Mouse (Mus musculus) testis, adult 2 months (tissue): Measurements from ENCODE around the gene Dgkg. TPM values are rescaled to one million over a fixed set of nuclear protein-coding genes. Genes with fewer than 3 reads are reported as not detected.

Experiments used
- H3K27ac ChIP-seq: fragments of 200-500 bp; 2 replicates; pipeline ENCODE4 v1.5.1; 2012; ENCODE audit warnings: low read depth, low read length; ENCODE audit not compliant: control insufficient read depth, insufficient read depth
- H3K27me3 ChIP-seq: fragments of 200-500 bp; 2 replicates; pipeline ENCODE4 v1.6.1; 2012; ENCODE audit warnings: mild to moderate bottlenecking, low read length, moderate library complexity; ENCODE audit not compliant: control insufficient read depth, insufficient read depth
- H3K36me3 ChIP-seq: fragments of 200-500 bp; 2 replicates; pipeline ENCODE4 v1.6.1; 2012; ENCODE audit warnings: mild to moderate bottlenecking, low read length; ENCODE audit not compliant: control insufficient read depth, insufficient read depth
- H3K4me1 ChIP-seq: fragments of 200-500 bp; 2 replicates; pipeline ENCODE4 v1.6.1; 2012; ENCODE audit warnings: low read length; ENCODE audit not compliant: control insufficient read depth, insufficient read depth
- H3K4me3 ChIP-seq: fragments of 200-500 bp; 2 replicates; pipeline ENCODE4 v1.5.1; 2012; ENCODE audit warnings: low read depth, mild to moderate bottlenecking, low read length, moderate library complexity, mixed read lengths; ENCODE audit not compliant: control insufficient read depth
- CTCF ChIP-seq: fragments of 200-500 bp; IDR thresholded peaks from 2 replicates; pipeline ENCODE4 v1.5.1; 2012; ENCODE audit warnings: low read depth, mild to moderate bottlenecking, inconsistent platforms, low read length, moderate library complexity; ENCODE audit not compliant: control insufficient read depth, insufficient read depth, insufficient replicate concordance
- POLR2A ChIP-seq: fragments of 200-500 bp; IDR thresholded peaks from 2 replicates; pipeline ENCODE4 v1.6.1; 2012; ENCODE audit warnings: low read depth, mild to moderate bottlenecking, inconsistent platforms, low read length, moderate library complexity; ENCODE audit not compliant: control insufficient read depth
- polyA plus RNA-seq: library from polyadenylated mRNA; depleted of rRNA; stranded (reverse); fragments of >200 nt; gene quantifications from 2 replicates; pipeline ENCODE4 v1.2.3, GENCODE M21; 2012

Dgkg gene
- polyA plus RNA-seq, 1 experiment: 0.09 TPM

GRCm38 (mm10) chr16:22552351-22552750 is 104.7 kb downstream of the Dgkg start:
- no peak overlapping the region for H3K27ac ChIP-seq
- no peaks in the 10 kb centered on the region for H3K27me3 ChIP-seq
- peaks cover 11% of the 10 kb centered on the region for H3K4me1 ChIP-seq
- H3K4me3 ChIP-seq: no peak overlapping the region
- no peaks in the 10 kb centered on the region for H3K36me3 ChIP-seq
- no peak for TF ChIP-seq CTCF

DNA sequence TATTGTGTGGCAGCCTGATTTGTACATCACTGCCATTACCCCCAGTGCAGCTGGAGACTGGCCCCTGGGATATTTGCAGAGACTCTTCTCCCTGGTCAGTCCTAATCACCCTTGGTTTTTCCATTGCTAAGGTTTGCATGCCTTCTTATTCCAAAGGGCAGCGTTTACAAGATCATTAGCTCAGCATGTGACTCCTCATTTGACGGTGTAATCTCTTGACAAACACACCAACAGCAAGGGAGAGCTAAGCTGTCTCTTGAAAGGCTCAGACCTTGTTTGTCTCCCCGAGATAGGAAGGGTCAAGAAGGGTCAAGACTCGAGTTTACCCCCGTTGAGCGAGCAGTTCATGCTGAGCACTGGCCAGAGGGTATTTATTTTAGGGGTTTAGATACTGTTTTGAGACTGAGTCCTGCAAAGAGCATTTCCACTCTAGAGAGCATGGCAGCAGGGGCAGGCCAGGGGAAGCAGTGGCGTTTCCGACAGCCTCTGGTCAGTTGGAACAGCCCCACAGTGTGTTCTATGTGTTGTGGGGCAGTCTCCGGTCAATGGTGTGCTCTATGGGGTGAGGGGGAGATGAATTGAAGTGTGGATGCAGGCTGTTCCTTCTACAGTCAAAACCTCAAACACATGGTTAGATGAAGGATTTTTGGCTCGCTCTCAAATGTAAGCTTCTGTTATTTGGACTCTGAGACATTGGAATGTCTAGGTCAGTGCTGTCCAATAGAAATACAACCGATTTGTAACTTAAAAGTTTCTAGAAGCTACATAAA is 105.6 kb downstream of the Dgkg start:
- H3K36me3 ChIP-seq: no peaks in the 10 kb centered on the region
- no peaks in the 10 kb centered on the region for H3K27me3 ChIP-seq
- no peak for TF ChIP-seq POLR2A
- no peak for TF ChIP-seq CTCF
- no peak overlapping the region for H3K27ac ChIP-seq
- H3K4me1 ChIP-seq: peaks cover 11% of the 10 kb centered on the region
- no peak overlapping the region for H3K4me3 ChIP-seq

DNA sequence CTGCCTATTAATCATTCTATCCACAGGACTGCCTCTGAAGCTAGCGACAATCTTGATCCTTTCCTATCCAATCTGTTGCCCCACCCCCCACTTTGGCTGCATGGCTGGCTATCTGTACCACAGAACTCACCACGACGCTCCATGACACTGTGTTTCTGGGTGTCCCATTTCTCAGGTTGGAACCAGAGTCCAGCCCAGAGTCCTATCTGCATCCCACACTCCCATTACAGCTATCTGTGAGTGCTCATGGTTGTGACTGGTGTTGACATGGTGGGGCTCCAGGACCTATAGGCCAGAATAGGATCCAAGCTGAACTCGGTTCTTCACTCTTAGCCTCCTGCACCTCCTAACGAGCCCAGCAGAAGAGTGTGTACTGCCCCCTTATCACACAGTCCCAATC is 107.7 kb downstream of the Dgkg start:
- Histone ChIP-seq H3K4me3 (no peak overlapping the region), H3K4me1 (peaks cover 15% of the 10 kb centered on the region), H3K36me3 (no peaks in the 10 kb centered on the region), H3K27ac (no peak overlapping the region), H3K27me3 (no peaks in the 10 kb centered on the region)
- TF ChIP-seq CTCF (no peak), POLR2A (no peak)

GRCm38 (mm10) chr16:22548167-22549080 is 108.6 kb downstream of the Dgkg start:
- Histone ChIP-seq H3K36me3 (no peaks in the 10 kb centered on the region), H3K4me3 (peak overlapping the region; percentile 49), H3K27me3 (no peaks in the 10 kb centered on the region), H3K27ac (peak overlapping the region; percentile 43; the same call in 1 of the 2 replicates), H3K4me1 (peaks cover 15% of the 10 kb centered on the region)
- TF ChIP-seq CTCF: peak; percentile 89
- no peak for TF ChIP-seq POLR2A

DNA sequence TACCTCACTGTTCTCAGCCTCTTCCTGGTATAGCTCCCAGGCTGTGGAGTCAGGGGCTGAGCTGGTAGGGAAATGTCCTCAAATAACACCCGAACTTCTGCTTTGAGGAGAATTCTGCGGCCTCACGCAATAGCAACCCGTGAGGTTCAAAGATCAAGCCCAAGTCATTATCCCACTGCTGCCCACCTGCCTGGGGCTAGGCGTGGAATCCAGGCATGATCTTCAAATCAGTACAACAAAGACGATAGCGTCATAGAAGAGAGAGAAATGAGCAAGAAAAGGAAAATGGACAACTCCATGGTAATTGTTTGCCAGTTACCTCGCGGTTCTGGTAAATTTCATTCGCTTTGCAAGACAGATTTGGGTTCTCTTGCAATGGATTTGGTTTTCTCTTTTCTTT is 109.3 kb downstream of the Dgkg start:
- Histone ChIP-seq H3K36me3 (no peaks in the 10 kb centered on the region), H3K4me3 (no peak overlapping the region; the same call in 1 of the 2 replicates), H3K27me3 (no peaks in the 10 kb centered on the region), H3K4me1 (peaks cover 15% of the 10 kb centered on the region), H3K27ac (no peak overlapping the region)
- TF ChIP-seq POLR2A: no peak
- no peak for TF ChIP-seq CTCF

GRCm38 (mm10) chr16:22545799-22546198 is 111.2 kb downstream of the Dgkg start:
- Histone ChIP-seq H3K36me3 (no peaks in the 10 kb centered on the region), H3K4me3 (no peak overlapping the region), H3K4me1 (peaks cover 15% of the 10 kb centered on the region), H3K27me3 (no peaks in the 10 kb centered on the region), H3K27ac (peak overlapping the region; percentile 85)
- TF ChIP-seq CTCF (no peak), POLR2A (no peak)

- Histone ChIP-seq H3K36me3 (no peaks in the 10 kb centered on the region), H3K27ac (peak overlapping the region; percentile 85), H3K4me1 (peaks cover 15% of the 10 kb centered on the region), H3K4me3 (no peak overlapping the region), H3K27me3 (no peaks in the 10 kb centered on the region)
- TF ChIP-seq POLR2A (no peak), CTCF (no peak)
Observed at GRCm38 (mm10) chr16:22545016-22545561, 111.9 kb downstream of the Dgkg start.
